Mouse (Mus musculus): ENCODE data around the gene Nkiras2. TPM values are rescaled to one million over a fixed set of nuclear protein-coding genes. Genes with fewer than 3 reads are reported as not detected.
A peak's percentile ranks its signal among the peaks of the same experiment; 100 is the strongest.
"Not testable (repeated sequence)": the region's sequence is repeated elsewhere in the genome, so short reads cannot be mapped to it uniquely, and the experiment has no call there.

Nkiras2 gene
- total RNA-seq, 2 experiments from 2014 or later = 9.9 to 17.0 TPM

- ATAC-seq (replicated peaks; ENCODE audit: poor library complexity) = peak; percentile 62
These were observed 7.7 kb downstream of the Nkiras2 start for GRCm38 (mm10) chr11:100626701-100627195.

GRCm38 (mm10) chr11:100628056-100628455, 9.0 kb downstream of the Nkiras2 start:
- peak; percentile 52 for ATAC-seq (replicated peaks; ENCODE audit: poor library complexity)

GRCm38 (mm10) chr11:100628862-100629352, 9.9 kb downstream of the Nkiras2 start:
- ATAC-seq (replicated peaks; ENCODE audit: poor library complexity) = no peak

GRCm38 (mm10) chr11:100634530-100634929, 15.5 kb downstream of the Nkiras2 start:
- ATAC-seq (replicated peaks; ENCODE audit: poor library complexity) = no peak

- peak; percentile 85 for ATAC-seq (replicated peaks; ENCODE audit: poor library complexity)
These were observed 21.3 kb downstream of the Nkiras2 start for GRCm38 (mm10) chr11:100640159-100640906.

GRCm38 (mm10) chr11:100643612-100644575, 24.9 kb downstream of the Nkiras2 start:
- no peak for ATAC-seq (replicated peaks; ENCODE audit: poor library complexity)

GRCm38 (mm10) chr11:100646265-100646664, 27.2 kb downstream of the Nkiras2 start:
- ATAC-seq (replicated peaks; ENCODE audit: poor library complexity) = peak; percentile 94

GRCm38 (mm10) chr11:100648405-100648804, 29.4 kb downstream of the Nkiras2 start:
- ATAC-seq (replicated peaks; ENCODE audit: poor library complexity) = no peak

GRCm38 (mm10) chr11:100651205-100651604, 32.2 kb downstream of the Nkiras2 start:
- no peak for ATAC-seq (replicated peaks; ENCODE audit: poor library complexity)

- ATAC-seq (replicated peaks; ENCODE audit: poor library complexity) = no peak
These were observed 32.7 kb downstream of the Nkiras2 start for GRCm38 (mm10) chr11:100651748-100652147.

GRCm38 (mm10) chr11:100655589-100655988, 36.5 kb downstream of the Nkiras2 start:
- not testable (repeated sequence) for ATAC-seq (replicated peaks; ENCODE audit: poor library complexity)

GRCm38 (mm10) chr11:100656458-100656857, 37.4 kb downstream of the Nkiras2 start:
- no peak for ATAC-seq (replicated peaks; ENCODE audit: poor library complexity)

GRCm38 (mm10) chr11:100659806-100660205, 40.8 kb downstream of the Nkiras2 start:
- no peak for ATAC-seq (replicated peaks; ENCODE audit: poor library complexity)

GRCm38 (mm10) chr11:100671049-100671448, 52.0 kb downstream of the Nkiras2 start:
- ATAC-seq (replicated peaks; ENCODE audit: poor library complexity) = no peak

GRCm38 (mm10) chr11:100671956-100672355, 52.9 kb downstream of the Nkiras2 start:
- no peak for ATAC-seq (replicated peaks; ENCODE audit: poor library complexity)

GRCm38 (mm10) chr11:100673169-100673568, 54.1 kb downstream of the Nkiras2 start:
- ATAC-seq (replicated peaks; ENCODE audit: poor library complexity) = no peak

Other genes starting within 250 kb of the Nkiras2 start
- gene Jup, start 221.5 kb upstream of the Nkiras2 start, total RNA-seq (2015) = 1.5 and 4.0 TPM in 2 replicates
- gene Jup, start 221.5 kb upstream of the Nkiras2 start, total RNA-seq (2017) = 1.4 and 2.5 TPM in 2 replicates
- 0.05 TPM in 1 of 2 replicates, not detected in the other for gene P3h4, start 204.4 kb upstream of the Nkiras2 start, total RNA-seq (2015)
- 0.08 TPM in 1 of 2 replicates, not detected in the other for gene P3h4, start 204.4 kb upstream of the Nkiras2 start, total RNA-seq (2017)
- gene Fkbp10, start 203.5 kb upstream of the Nkiras2 start, total RNA-seq (2015) = not detected in 2 replicates
- gene Fkbp10, start 203.5 kb upstream of the Nkiras2 start, total RNA-seq (2017) = not detected in 2 replicates
- gene Nt5c3b, start 177.4 kb upstream of the Nkiras2 start, total RNA-seq (2015) = 21.4 and 32.9 TPM in 2 replicates
- 31.8 and 37.3 TPM in 2 replicates for gene Nt5c3b, start 177.4 kb upstream of the Nkiras2 start, total RNA-seq (2017)
- gene Klhl10, start 177.3 kb upstream of the Nkiras2 start, total RNA-seq (2015) = not detected in 2 replicates
- gene Klhl10, start 177.3 kb upstream of the Nkiras2 start, total RNA-seq (2017) = 0.10 and 0.33 TPM in 2 replicates
- 9.8 and 14.0 TPM in 2 replicates for gene Klhl11, start 146.5 kb upstream of the Nkiras2 start, total RNA-seq (2015)
- 17.2 and 24.1 TPM in 2 replicates for gene Klhl11, start 146.5 kb upstream of the Nkiras2 start, total RNA-seq (2017)
- gene Acly, start 91.2 kb upstream of the Nkiras2 start, total RNA-seq (2015) = 80.4 and 81.7 TPM in 2 replicates
- gene Acly, start 91.2 kb upstream of the Nkiras2 start, total RNA-seq (2017) = 89.1 and 101 TPM in 2 replicates
- gene Ttc25, start 73.6 kb upstream of the Nkiras2 start, total RNA-seq (2015) = 0.05 TPM in 1 of 2 replicates, not detected in the other
- gene Ttc25, start 73.6 kb upstream of the Nkiras2 start, total RNA-seq (2017) = 0.04 and 0.30 TPM in 2 replicates
- 6.9 and 8.2 TPM in 2 replicates for gene Cnp, start 44.3 kb upstream of the Nkiras2 start, total RNA-seq (2015)
- 16.2 and 21.7 TPM in 2 replicates for gene Cnp, start 44.3 kb upstream of the Nkiras2 start, total RNA-seq (2017)
- 81.2 and 93.3 TPM in 2 replicates for gene Dnajc7, start 924 bp downstream of the Nkiras2 start, total RNA-seq (2015)
- gene Dnajc7, start 924 bp downstream of the Nkiras2 start, total RNA-seq (2017) = 102 and 136 TPM in 2 replicates
- gene Zfp385c, start 73.2 kb downstream of the Nkiras2 start, total RNA-seq (2015) = not detected in 2 replicates
- not detected in 2 replicates for gene Zfp385c, start 73.2 kb downstream of the Nkiras2 start, total RNA-seq (2017)
- gene Dhx58, start 85.0 kb downstream of the Nkiras2 start, total RNA-seq (2015) = 10.4 and 11.1 TPM in 2 replicates
- gene Dhx58, start 85.0 kb downstream of the Nkiras2 start, total RNA-seq (2017) = 11.5 and 13.6 TPM in 2 replicates
- 31.7 and 40.1 TPM in 2 replicates for gene Kat2a, start 93.2 kb downstream of the Nkiras2 start, total RNA-seq (2015)
- gene Kat2a, start 93.2 kb downstream of the Nkiras2 start, total RNA-seq (2017) = 28.9 and 30.4 TPM in 2 replicates
- gene Hspb9, start 94.6 kb downstream of the Nkiras2 start, total RNA-seq (2015) = not detected in 2 replicates
- 0.37 and 0.47 TPM in 2 replicates for gene Hspb9, start 94.6 kb downstream of the Nkiras2 start, total RNA-seq (2017)
- gene Rab5c, start 119.0 kb downstream of the Nkiras2 start, total RNA-seq (2015) = 129 and 135 TPM in 2 replicates
- 101 and 105 TPM in 2 replicates for gene Rab5c, start 119.0 kb downstream of the Nkiras2 start, total RNA-seq (2017)
- 0.24 TPM in 1 of 2 replicates, not detected in the other for gene Kcnh4, start 140.7 kb downstream of the Nkiras2 start, total RNA-seq (2015)
- not detected in 2 replicates for gene Kcnh4, start 140.7 kb downstream of the Nkiras2 start, total RNA-seq (2017)
- not detected in 2 replicates for gene Hcrt, start 143.7 kb downstream of the Nkiras2 start, total RNA-seq (2015)
- gene Hcrt, start 143.7 kb downstream of the Nkiras2 start, total RNA-seq (2017) = not detected in 2 replicates
- gene Ghdc, start 151.7 kb downstream of the Nkiras2 start, total RNA-seq (2015) = 1.8 and 3.1 TPM in 2 replicates
- gene Ghdc, start 151.7 kb downstream of the Nkiras2 start, total RNA-seq (2017) = 1.4 and 1.6 TPM in 2 replicates
- 31.1 and 32.2 TPM in 2 replicates for gene Stat5b, start 231.5 kb downstream of the Nkiras2 start, total RNA-seq (2015)
- gene Stat5b, start 231.5 kb downstream of the Nkiras2 start, total RNA-seq (2017) = 29.4 and 37.2 TPM in 2 replicates
- gene Stat5a, start 240.1 kb downstream of the Nkiras2 start, total RNA-seq (2015) = 25.3 and 31.0 TPM in 2 replicates
- gene Stat5a, start 240.1 kb downstream of the Nkiras2 start, total RNA-seq (2017) = 31.5 and 32.4 TPM in 2 replicates

Data from megakaryocyte progenitor cell, adult 5-6 weeks (primary cell).